15 mouse cellular contexts compared by ENCODE assay signal in the genomic region with DNA sequence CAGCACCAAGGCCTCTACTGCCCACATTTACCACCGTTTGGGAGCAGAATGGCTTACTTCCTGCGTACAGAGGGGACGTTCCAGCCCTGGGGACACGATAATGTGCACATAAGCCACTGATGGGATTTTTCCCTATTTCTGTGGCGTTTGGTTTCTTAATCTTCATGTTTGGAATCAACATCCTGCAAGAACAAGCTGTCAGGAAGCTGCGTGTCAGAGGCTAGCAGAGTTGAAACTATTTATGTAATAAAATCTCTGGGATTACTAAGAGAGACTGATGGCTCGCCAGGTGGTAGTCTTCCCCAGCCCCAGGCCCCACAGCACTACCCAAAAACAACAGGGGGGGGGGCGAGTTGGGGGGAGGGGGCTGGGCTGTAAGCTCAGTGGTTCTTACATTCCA. TPM values are rescaled to one million over a fixed set of nuclear protein-coding genes. Genes with fewer than 3 reads are reported as not detected.
DNase-seq lines count a peak whose midpoint lies in the region; ATAC-seq and TF ChIP-seq lines count a peak whose summit lies in the region.
"Had no signal": no experiment of that assay in that cellular context is flagged by ENCODE, and none has a peak within 500 bp of the region (broad histone marks: within the 10 kb centered on the region; RNA-seq: fewer than 3 reads in every experiment).

No protein-coding gene starts in this region.

- H3K4me1 ChIP-seq in heart, embryonic 16.5 days (ENCODE audit: control insufficient read depth, insufficient read depth, low read length) = peaks cover 70% of the 10 kb centered on the region
- peaks cover 73% of the 10 kb centered on the region for H3K4me1 ChIP-seq in limb, embryonic 12.5 days (replicated peaks)
- H3K4me1 ChIP-seq in limb, embryonic 10.5 days = peaks cover 67% of the 10 kb centered on the region
- peaks cover 75% of the 10 kb centered on the region for H3K4me1 ChIP-seq in intestine, embryonic 14.5 days (replicated peaks; ENCODE audit: control insufficient read depth, insufficient read depth, low read length)
- peaks cover 4 to 37% of the 10 kb centered on the region in 2 experiments for H3K4me1 ChIP-seq in liver, embryonic 14.5 days (replicated peaks; ENCODE audit: control insufficient read depth in 2 of 2, insufficient read depth in 2 of 2, low read length in 1 of 2)

- no peak overlapping the region for H3K4me3 ChIP-seq in heart, embryonic 16.5 days (ENCODE audit: low read length)
- H3K4me3 ChIP-seq in limb, embryonic 12.5 days (replicated peaks) = no peak overlapping the region
- H3K4me3 ChIP-seq in limb, embryonic 10.5 days = no peak overlapping the region
- no peak overlapping the region for H3K4me3 ChIP-seq in intestine, embryonic 14.5 days (ENCODE audit: low read depth, low read length)
- H3K4me3 ChIP-seq in liver, embryonic 14.5 days (ENCODE audit: insufficient read depth in 1 of 2, low read depth in 2 of 2, low read length in 2 of 2) = no peak overlapping the region

- TF ChIP-seq CTCF in liver, embryonic 14.5 days (IDR thresholded peaks at IDR 0.05; ENCODE audit: low read depth) = no peak

- H3K9ac ChIP-seq in heart, embryonic 16.5 days (ENCODE audit: low read length) = no peak overlapping the region
- 0 out of 2 replicates have a peak overlapping the region, but pooled peaks have one; percentile 2 for H3K9ac ChIP-seq in limb, embryonic 12.5 days (replicated peaks)
- H3K9ac ChIP-seq in intestine, embryonic 14.5 days (ENCODE audit: low read length) = no peak overlapping the region
- H3K9ac ChIP-seq in liver, embryonic 14.5 days (replicated peaks) = no peak overlapping the region

- ATAC-seq in heart, embryonic 16.5 days (replicated peaks; ENCODE audit: extremely low read depth, insufficient read depth, low FRiP score) = no peak
- no peak for ATAC-seq in limb, embryonic 12.5 days (ENCODE audit: insufficient number of reproducible peaks, insufficient read depth, low FRiP score, low TSS enrichment, low read depth)
- ATAC-seq in intestine, embryonic 14.5 days (replicated peaks; ENCODE audit: low FRiP score, low TSS enrichment, low read depth) = no peak
- ATAC-seq in liver, embryonic 14.5 days (ENCODE audit: insufficient read depth) = no peak
- ATAC-seq: forebrain, embryonic 16.5 days had no signal

- DNase-seq in heart, adult 9 months (ENCODE audit: low spot score in 2 of 2) = no peak
- DNase-seq in limb, embryonic 10.5 days (ENCODE audit: low spot score) = no peak
- DNase-seq in intestine, embryonic 14.5 days (ENCODE audit: low spot score) = no peak
- no peak for DNase-seq in liver, embryonic 14.5 days (ENCODE audit: low read depth in 3 of 3, low spot score in 3 of 3)
- no peak for DNase-seq in left cerebral cortex, postnatal 25 days (ENCODE audit: low spot score in 2 of 2)
- DNase-seq: adrenal gland, postnatal 36 days; gastrocnemius, postnatal 25 days; right cerebral cortex, postnatal 14 days; thymus, postnatal 14 days had no signal

- WGBS in heart, embryonic 16.5 days = 49% methylated on average over 8 of the region's 8 CpGs
- 56% methylated on average over 8 of the region's 8 CpGs for WGBS in limb, embryonic 12.5 days
- 75% methylated on average over 8 of the region's 8 CpGs for WGBS in limb, embryonic 10.5 days
- WGBS in intestine, embryonic 14.5 days = 28% methylated on average over 8 of the region's 8 CpGs
- 62% methylated on average over 8 of the region's 8 CpGs for WGBS in liver, embryonic 14.5 days (ENCODE audit: insufficient replicate concordance)

- H3K36me3 ChIP-seq in heart, embryonic 16.5 days (ENCODE audit: control insufficient read depth, insufficient read depth) = no peaks in the 10 kb centered on the region
- peaks cover 13% of the 10 kb centered on the region for H3K36me3 ChIP-seq in limb, embryonic 12.5 days
- H3K36me3 ChIP-seq in limb, embryonic 10.5 days = peaks cover 31% of the 10 kb centered on the region
- H3K36me3 ChIP-seq in intestine, embryonic 14.5 days (ENCODE audit: control insufficient read depth, insufficient read depth, low read length) = no peaks in the 10 kb centered on the region
- H3K36me3 ChIP-seq in liver, embryonic 14.5 days (replicated peaks; ENCODE audit: control insufficient read depth, insufficient read depth, low read depth) = no peaks in the 10 kb centered on the region; the same call in 1 of the 2 replicates

- peak overlapping the region; percentile 37; the same call in 1 of the 2 replicates for H3K27ac ChIP-seq in heart, embryonic 16.5 days (ENCODE audit: low read length)
- H3K27ac ChIP-seq in limb, embryonic 12.5 days = no peak overlapping the region
- H3K27ac ChIP-seq in limb, embryonic 10.5 days = no peak overlapping the region
- peak overlapping the region; percentile 88 for H3K27ac ChIP-seq in intestine, embryonic 14.5 days (ENCODE audit: low read depth)
- no peak overlapping the region for H3K27ac ChIP-seq in liver, embryonic 14.5 days

- H3K9me3 ChIP-seq in heart, embryonic 16.5 days (replicated peaks; ENCODE audit: control insufficient read depth, low read length) = no peaks in the 10 kb centered on the region
- no peaks in the 10 kb centered on the region for H3K9me3 ChIP-seq in limb, embryonic 12.5 days
- H3K9me3 ChIP-seq in limb, embryonic 10.5 days (replicated peaks) = no peaks in the 10 kb centered on the region
- H3K9me3 ChIP-seq in intestine, embryonic 14.5 days (ENCODE audit: control insufficient read depth, low read length) = no peaks in the 10 kb centered on the region
- H3K9me3 ChIP-seq in liver, embryonic 14.5 days (ENCODE audit: control insufficient read depth, low read length) = no peaks in the 10 kb centered on the region
- H3K9me3 ChIP-seq: G1E had no signal

- no peaks in the 10 kb centered on the region for H3K27me3 ChIP-seq in heart, embryonic 16.5 days (ENCODE audit: control insufficient read depth, insufficient read depth, low read length)
- no peaks in the 10 kb centered on the region for H3K27me3 ChIP-seq in limb, embryonic 12.5 days
- H3K27me3 ChIP-seq in limb, embryonic 10.5 days (ENCODE audit: low read depth, poor library complexity, severe bottlenecking) = no peaks in the 10 kb centered on the region
- no peaks in the 10 kb centered on the region for H3K27me3 ChIP-seq in intestine, embryonic 14.5 days (replicated peaks; ENCODE audit: control insufficient read depth, insufficient read depth, low read length)
- H3K27me3 ChIP-seq in liver, embryonic 14.5 days (ENCODE audit: control insufficient read depth, insufficient read depth, low read length) = no peaks in the 10 kb centered on the region

- TF ChIP-seq EP300 in liver, embryonic 14.5 days (IDR thresholded peaks at IDR 0.05; ENCODE audit: low read depth) = no peak

- no peak overlapping the region for H3K4me2 ChIP-seq in heart, embryonic 16.5 days (ENCODE audit: low read depth, low read length)
- H3K4me2 ChIP-seq in limb, embryonic 12.5 days = no peak overlapping the region
- H3K4me2 ChIP-seq in intestine, embryonic 14.5 days (ENCODE audit: low read length) = no peak overlapping the region
- H3K4me2 ChIP-seq in liver, embryonic 14.5 days (ENCODE audit: low read depth) = 0 out of 2 replicates have a peak overlapping the region, but pooled peaks have one; percentile 13

- intact Hi-C loops in left cerebral cortex, postnatal 25 days (cut with DNase I) = no loop called here

RNA-seq across cellular contexts. Expression of a gene that starts 6.3 kb away (rescaled TPM):
- 29.5 and 33.9 TPM in 2 replicates for polyA plus RNA-seq in heart, embryonic 16.5 days (2015; fragmentation: Nextera tagmentation; extraction: Ambion mirVana)
- 34.2 and 34.5 TPM in 2 replicates for polyA plus RNA-seq in limb, embryonic 12.5 days (2016; fragmentation: Nextera tagmentation; extraction: Ambion mirVana)
- polyA plus RNA-seq in limb, embryonic 10.5 days (2016; fragmentation: Nextera tagmentation; extraction: Ambion mirVana) = 39.0 and 40.2 TPM in 2 replicates
- polyA plus RNA-seq in intestine, embryonic 14.5 days (2014; fragmentation: Nextera tagmentation; extraction: Ambion mirVana) = 33.9 and 37.0 TPM in 2 replicates
- 13.3 and 14.2 TPM in 2 replicates for polyA plus RNA-seq in liver, embryonic 14.5 days (2012; rRNA removed)
- 14.3 and 17.2 TPM in 2 replicates for polyA plus RNA-seq in liver, embryonic 14.5 days (2014; fragmentation: Nextera tagmentation; extraction: Ambion mirVana)
- 10 to 100 TPM; 41.7 to 49.2 TPM for total RNA-seq in left cerebral cortex, postnatal 25 days (2021)

RNA-seq across cellular contexts. Expression of a gene that starts 14.5 kb away (rescaled TPM):
- 12.8 and 14.5 TPM in 2 replicates for polyA plus RNA-seq in heart, embryonic 16.5 days (2015; fragmentation: Nextera tagmentation; extraction: Ambion mirVana)
- 31.2 and 32.0 TPM in 2 replicates for polyA plus RNA-seq in limb, embryonic 12.5 days (2016; fragmentation: Nextera tagmentation; extraction: Ambion mirVana)
- polyA plus RNA-seq in limb, embryonic 10.5 days (2016; fragmentation: Nextera tagmentation; extraction: Ambion mirVana) = 27.1 and 32.2 TPM in 2 replicates
- 25.9 and 26.0 TPM in 2 replicates for polyA plus RNA-seq in intestine, embryonic 14.5 days (2014; fragmentation: Nextera tagmentation; extraction: Ambion mirVana)
- 7.5 and 8.3 TPM in 2 replicates for polyA plus RNA-seq in liver, embryonic 14.5 days (2012; rRNA removed)
- polyA plus RNA-seq in liver, embryonic 14.5 days (2014; fragmentation: Nextera tagmentation; extraction: Ambion mirVana) = 17.6 and 20.6 TPM in 2 replicates
- total RNA-seq in left cerebral cortex, postnatal 25 days (2021) = 10 to 100 TPM; 31.4 to 32.3 TPM

RNA-seq across cellular contexts. Expression of a gene that starts 45.1 kb away (rescaled TPM):
- polyA plus RNA-seq in heart, embryonic 16.5 days (2015; fragmentation: Nextera tagmentation; extraction: Ambion mirVana) = 0.08 TPM in 1 of 2 replicates, not detected in the other
- polyA plus RNA-seq in limb, embryonic 12.5 days (2016; fragmentation: Nextera tagmentation; extraction: Ambion mirVana) = 0.28 TPM in 1 of 2 replicates, not detected in the other
- polyA plus RNA-seq in limb, embryonic 10.5 days (2016; fragmentation: Nextera tagmentation; extraction: Ambion mirVana) = 0.18 TPM in 1 of 2 replicates, not detected in the other
- polyA plus RNA-seq in intestine, embryonic 14.5 days (2014; fragmentation: Nextera tagmentation; extraction: Ambion mirVana) = 0.20 and 0.31 TPM in 2 replicates
- polyA plus RNA-seq in liver, embryonic 14.5 days (2012; rRNA removed) = 0.03 TPM in 1 of 2 replicates, not detected in the other
- not detected in 2 replicates for polyA plus RNA-seq in liver, embryonic 14.5 days (2014; fragmentation: Nextera tagmentation; extraction: Ambion mirVana)
- total RNA-seq in left cerebral cortex, postnatal 25 days (2021) = under 1 TPM; 0.55 to 0.83 TPM
- total RNA-seq: adrenal gland, postnatal 36 days; G1E; gastrocnemius, postnatal 25 days; hematopoietic stem cell, adult 5-6 weeks had no signal
- polyA plus RNA-seq: C2C12, G1E had no signal

RNA-seq across cellular contexts. Expression of a gene that starts 55.1 kb away (rescaled TPM):
- polyA plus RNA-seq in heart, embryonic 16.5 days (2015; fragmentation: Nextera tagmentation; extraction: Ambion mirVana) = 49.8 and 50.1 TPM in 2 replicates
- 87.1 and 87.7 TPM in 2 replicates for polyA plus RNA-seq in limb, embryonic 12.5 days (2016; fragmentation: Nextera tagmentation; extraction: Ambion mirVana)
- polyA plus RNA-seq in limb, embryonic 10.5 days (2016; fragmentation: Nextera tagmentation; extraction: Ambion mirVana) = 67.9 and 82.8 TPM in 2 replicates
- 59.7 and 60.0 TPM in 2 replicates for polyA plus RNA-seq in intestine, embryonic 14.5 days (2014; fragmentation: Nextera tagmentation; extraction: Ambion mirVana)
- 58.9 and 60.3 TPM in 2 replicates for polyA plus RNA-seq in liver, embryonic 14.5 days (2012; rRNA removed)
- polyA plus RNA-seq in liver, embryonic 14.5 days (2014; fragmentation: Nextera tagmentation; extraction: Ambion mirVana) = 88.7 and 99.5 TPM in 2 replicates
- 10 to 100 TPM; 36.3 to 46.0 TPM for total RNA-seq in left cerebral cortex, postnatal 25 days (2021)

Comparison
In these comparisons a context has a peak if more than half of its experiments do, and no peak if none do; other contexts are left out.
1. H3K27ac ChIP-seq: peak in heart, embryonic 16.5 days (single experiment) and intestine, embryonic 14.5 days (single experiment); none in limb, embryonic 12.5 days (single experiment), limb, embryonic 10.5 days (single experiment) and liver, embryonic 14.5 days (single experiment).